19 mouse cellular contexts compared by ENCODE assay signal in genomic region chr3:80367972-80368371, GRCm38 (mm10).
DNase-seq lines count a peak whose midpoint lies in the region; ATAC-seq and TF ChIP-seq lines count a peak whose summit lies in the region.
"Had no signal": no experiment of that assay in that cellular context is flagged by ENCODE, and none has a peak within 500 bp of the region (broad histone marks: within the 10 kb centered on the region; RNA-seq: fewer than 3 reads in every experiment).

No protein-coding gene starts in this region.

- H3K27ac ChIP-seq in heart, embryonic 10.5 days = no peak overlapping the region
- no peak overlapping the region for H3K27ac ChIP-seq in limb, embryonic 11.5 days (replicated peaks; ENCODE audit: low read depth, low read length)
- H3K27ac ChIP-seq in limb, embryonic 10.5 days = no peak overlapping the region
- no peak overlapping the region for H3K27ac ChIP-seq in hindbrain, postnatal 0 days
- H3K27ac ChIP-seq: kidney, postnatal 0 days; limb, embryonic 15.5 days; liver, embryonic 15.5 days; stomach, postnatal 0 days had no signal

- H3K27me3 ChIP-seq in heart, embryonic 10.5 days (ENCODE audit: insufficient read depth, poor library complexity, severe bottlenecking) = no peaks in the 10 kb centered on the region
- no peaks in the 10 kb centered on the region for H3K27me3 ChIP-seq in limb, embryonic 11.5 days (ENCODE audit: control insufficient read depth, insufficient read depth, low read length)
- H3K27me3 ChIP-seq in limb, embryonic 10.5 days (ENCODE audit: low read depth, poor library complexity, severe bottlenecking) = no peaks in the 10 kb centered on the region
- no peaks in the 10 kb centered on the region for H3K27me3 ChIP-seq in hindbrain, postnatal 0 days (ENCODE audit: insufficient read depth, low read length)
- H3K27me3 ChIP-seq: limb, embryonic 15.5 days; liver, embryonic 15.5 days had no signal

- no peak for TF ChIP-seq CTCF in hindbrain, postnatal 0 days (IDR thresholded peaks at IDR 0.05; ENCODE audit: low read depth)

- no peak overlapping the region for H3K9ac ChIP-seq in limb, embryonic 11.5 days (ENCODE audit: low read length)
- H3K9ac ChIP-seq in hindbrain, postnatal 0 days (replicated peaks; ENCODE audit: low read length) = no peak overlapping the region
- H3K9ac ChIP-seq: limb, embryonic 15.5 days; liver, embryonic 15.5 days had no signal

- DNase-seq in cerebellum, postnatal 14 days = peak; percentile 41 to 57
- no peak for DNase-seq in cerebellum, adult 11 months
- peak; percentile 61 for DNase-seq in heart, adult 11 months
- no peak for DNase-seq in heart, embryonic 10.5 days (ENCODE audit: low spot score)
- no peak for DNase-seq in limb, embryonic 11.5 days (ENCODE audit: low spot score)
- no peak for DNase-seq in limb, embryonic 10.5 days (ENCODE audit: low spot score)
- peak; percentile 59 for DNase-seq in hindbrain, postnatal 0 days (ENCODE audit: low spot score)
- DNase-seq in right cerebral cortex, postnatal 25 days = no peak
- DNase-seq: adrenal gland, postnatal 10 days; cerebellum, adult 11-12 months; gastrocnemius, postnatal 25 days; kidney, adult 11 months had no signal

- H3K4me1 ChIP-seq in heart, embryonic 10.5 days = no peaks in the 10 kb centered on the region
- H3K4me1 ChIP-seq in limb, embryonic 11.5 days (ENCODE audit: control insufficient read depth, insufficient read depth, low read length) = no peaks in the 10 kb centered on the region
- no peaks in the 10 kb centered on the region for H3K4me1 ChIP-seq in limb, embryonic 10.5 days
- H3K4me1 ChIP-seq in hindbrain, postnatal 0 days (ENCODE audit: insufficient read depth, low read length) = no peaks in the 10 kb centered on the region
- H3K4me1 ChIP-seq: limb, embryonic 15.5 days; liver, embryonic 15.5 days had no signal

- ATAC-seq in limb, embryonic 11.5 days (ENCODE audit: insufficient number of reproducible peaks, low FRiP score, low TSS enrichment, low read depth) = 0 out of 2 replicates have a peak, but pooled peaks have one; percentile 57
- peak; percentile 90 for ATAC-seq in hindbrain, postnatal 0 days
- ATAC-seq: activated CD4-positive, CD25-positive, alpha-beta regulatory T cell, adult 4 months; midbrain, embryonic 16.5 days had no signal

- no peaks in the 10 kb centered on the region for H3K9me3 ChIP-seq in heart, embryonic 10.5 days
- no peaks in the 10 kb centered on the region for H3K9me3 ChIP-seq in limb, embryonic 11.5 days (ENCODE audit: control insufficient read depth, low read length)
- H3K9me3 ChIP-seq in limb, embryonic 10.5 days (replicated peaks) = no peaks in the 10 kb centered on the region
- H3K9me3 ChIP-seq in hindbrain, postnatal 0 days (ENCODE audit: low read length) = no peaks in the 10 kb centered on the region
- H3K9me3 ChIP-seq: G1E; limb, embryonic 15.5 days; liver, embryonic 15.5 days had no signal

- H3K36me3 ChIP-seq in heart, embryonic 10.5 days = no peaks in the 10 kb centered on the region
- H3K36me3 ChIP-seq in limb, embryonic 11.5 days (ENCODE audit: control insufficient read depth, insufficient read depth, low read length) = no peaks in the 10 kb centered on the region
- no peaks in the 10 kb centered on the region for H3K36me3 ChIP-seq in limb, embryonic 10.5 days
- H3K36me3 ChIP-seq in hindbrain, postnatal 0 days (ENCODE audit: insufficient read depth, low read length) = no peaks in the 10 kb centered on the region
- H3K36me3 ChIP-seq: G1E; limb, embryonic 15.5 days; liver, embryonic 15.5 days had no signal

- no peak overlapping the region for H3K4me2 ChIP-seq in limb, embryonic 11.5 days (ENCODE audit: low read depth, severe bottlenecking)
- H3K4me2 ChIP-seq in hindbrain, postnatal 0 days (ENCODE audit: low read depth, low read length) = no peak overlapping the region
- H3K4me2 ChIP-seq: limb, embryonic 15.5 days; liver, embryonic 15.5 days had no signal

- no peak overlapping the region for H3K4me3 ChIP-seq in heart, embryonic 10.5 days
- no peak overlapping the region for H3K4me3 ChIP-seq in limb, embryonic 11.5 days (ENCODE audit: low read depth, low read length)
- no peak overlapping the region for H3K4me3 ChIP-seq in limb, embryonic 10.5 days
- H3K4me3 ChIP-seq in hindbrain, postnatal 0 days (ENCODE audit: low read length) = no peak overlapping the region
- H3K4me3 ChIP-seq: limb, embryonic 15.5 days; liver, embryonic 15.5 days had no signal

Comparison
In these comparisons a context has a peak if more than half of its experiments do, and no peak if none do; other contexts are left out.
1. DNase-seq: peak in cerebellum, postnatal 14 days (2 of 2), heart, adult 11 months (single experiment) and hindbrain, postnatal 0 days (single experiment); none in cerebellum, adult 11 months (single experiment), heart, embryonic 10.5 days (single experiment), limb, embryonic 11.5 days (single experiment), limb, embryonic 10.5 days (single experiment) and right cerebral cortex, postnatal 25 days (single experiment).